Mouse (Mus musculus): ENCODE data around the gene Lrfn2.

The Lrfn2 gene

GRCm38 (mm10) chr17:48963740-48964139 lies 31.6 kb downstream of the Lrfn2 start:
- in situ Hi-C loops (cut with MboI; ENCODE audit: unreplicated experiment in 2 of 2) = no loop called here

DNA sequence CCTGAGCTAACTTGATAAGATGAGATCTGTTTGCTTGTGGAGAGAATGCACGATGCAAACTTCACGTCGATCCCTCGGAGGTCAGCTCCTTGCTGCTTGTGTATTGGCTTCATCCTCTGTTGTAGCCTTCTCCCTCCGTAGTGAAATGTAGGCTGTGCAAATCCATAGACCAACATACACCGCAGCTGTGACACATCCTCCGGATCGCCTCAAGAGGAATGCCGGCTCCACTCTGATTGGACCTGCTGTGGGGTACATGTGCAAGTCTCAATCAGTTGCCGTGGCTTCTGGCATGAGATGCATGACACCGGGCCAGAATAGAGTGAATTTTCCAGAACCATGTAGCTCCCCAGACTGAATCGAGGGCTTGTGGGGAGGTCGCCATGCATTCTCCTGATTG lies 36.1 kb downstream of the Lrfn2 start:
- in situ Hi-C loops (cut with MboI; ENCODE audit: unreplicated experiment in 2 of 2) = no loop called here

GRCm38 (mm10) chr17:48971296-48971695 lies 39.1 kb downstream of the Lrfn2 start:
- in situ Hi-C loops (cut with MboI; ENCODE audit: unreplicated experiment in 2 of 2) = no loop called here

DNA sequence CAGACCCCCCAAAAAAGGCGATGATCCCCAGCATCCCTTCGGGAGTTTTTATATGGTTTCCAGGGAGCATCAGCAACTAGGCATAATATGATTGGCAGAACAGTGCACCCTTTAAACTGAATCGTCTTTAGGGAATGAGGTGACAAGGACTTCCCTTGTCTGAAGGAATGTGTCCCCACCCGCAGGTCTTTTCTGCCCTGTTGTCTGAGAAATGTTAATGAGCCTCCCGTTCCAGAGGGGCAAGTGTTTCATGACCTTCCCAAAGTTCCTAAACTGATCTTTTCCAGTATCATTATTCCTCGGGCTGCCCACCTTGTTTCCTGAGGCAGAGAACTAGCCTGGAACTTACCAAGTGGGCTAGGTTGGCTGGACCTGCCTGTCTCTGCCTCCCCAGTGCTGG lies 40.7 kb downstream of the Lrfn2 start:
- in situ Hi-C loops (cut with MboI; ENCODE audit: unreplicated experiment in 2 of 2) = no loop called here

DNA sequence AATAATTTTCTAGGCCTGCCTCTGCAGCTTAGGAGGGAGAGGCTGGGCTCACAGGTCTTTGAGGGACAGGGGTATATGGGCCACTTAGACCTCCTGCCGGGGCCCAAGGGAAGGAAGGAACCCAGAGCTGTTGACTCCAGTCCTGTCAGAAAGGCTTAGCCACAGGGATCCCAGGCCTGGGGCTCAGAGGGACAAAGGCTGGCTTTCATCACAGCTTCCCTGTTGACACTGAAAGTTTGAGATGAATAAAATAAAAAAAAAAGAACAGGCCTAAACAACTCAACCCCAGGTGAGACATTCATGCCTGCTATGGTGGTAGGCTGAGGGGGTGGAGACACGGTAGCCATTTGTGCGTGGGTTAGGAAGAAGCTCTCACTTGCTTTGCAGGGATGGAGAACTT lies 41.2 kb downstream of the Lrfn2 start:
- in situ Hi-C loops (cut with MboI; ENCODE audit: unreplicated experiment in 2 of 2) = no loop called here

DNA sequence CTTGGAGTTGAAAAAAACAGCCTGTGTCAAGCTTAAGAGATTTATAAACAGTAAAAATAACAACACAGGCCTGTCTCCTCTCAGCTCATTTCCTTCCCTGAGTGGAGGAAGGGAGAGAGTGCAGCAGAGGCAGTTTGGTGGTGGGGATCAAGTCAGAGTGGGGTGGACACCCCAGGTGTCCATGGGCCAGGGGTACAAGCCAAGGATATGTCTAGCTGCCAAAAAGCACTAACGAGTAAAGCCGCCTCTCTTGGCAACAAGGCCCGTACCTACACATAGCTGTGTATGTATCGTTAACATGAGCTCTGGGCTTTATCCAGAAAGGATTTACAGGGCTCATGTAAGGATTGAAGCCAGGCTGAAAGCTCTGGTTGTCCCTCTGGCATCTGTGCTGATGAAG lies 42.9 kb downstream of the Lrfn2 start:
- in situ Hi-C loops (cut with MboI; ENCODE audit: unreplicated experiment in 2 of 2) = no loop called here

DNA sequence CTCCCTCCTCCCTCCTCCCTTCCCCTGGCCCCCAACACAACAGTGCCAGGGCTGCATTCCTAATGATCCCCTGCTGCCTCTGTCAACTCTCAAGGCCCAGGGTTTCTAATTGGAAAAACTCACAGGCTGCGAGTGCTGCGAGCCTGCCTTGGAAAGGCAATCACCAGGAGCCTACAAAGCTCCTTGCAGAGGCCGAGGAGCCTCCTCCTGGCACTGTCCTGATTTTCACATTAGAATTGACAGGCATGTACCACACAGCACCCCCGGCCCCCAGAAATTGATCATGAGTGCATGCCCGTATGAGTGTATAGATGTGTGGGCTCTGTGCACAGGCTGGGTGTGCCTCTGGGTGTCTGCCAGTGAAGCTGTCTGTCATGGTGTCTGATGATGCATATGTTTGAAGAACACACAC lies 44.4 kb downstream of the Lrfn2 start:
- in situ Hi-C loops (cut with MboI; ENCODE audit: unreplicated experiment in 2 of 2) = no loop called here

- in situ Hi-C loops (cut with MboI; ENCODE audit: unreplicated experiment in 2 of 2) = no loop called here
Observed at GRCm38 (mm10) chr17:48995256-48995993, 63.2 kb downstream of the Lrfn2 start.

DNA sequence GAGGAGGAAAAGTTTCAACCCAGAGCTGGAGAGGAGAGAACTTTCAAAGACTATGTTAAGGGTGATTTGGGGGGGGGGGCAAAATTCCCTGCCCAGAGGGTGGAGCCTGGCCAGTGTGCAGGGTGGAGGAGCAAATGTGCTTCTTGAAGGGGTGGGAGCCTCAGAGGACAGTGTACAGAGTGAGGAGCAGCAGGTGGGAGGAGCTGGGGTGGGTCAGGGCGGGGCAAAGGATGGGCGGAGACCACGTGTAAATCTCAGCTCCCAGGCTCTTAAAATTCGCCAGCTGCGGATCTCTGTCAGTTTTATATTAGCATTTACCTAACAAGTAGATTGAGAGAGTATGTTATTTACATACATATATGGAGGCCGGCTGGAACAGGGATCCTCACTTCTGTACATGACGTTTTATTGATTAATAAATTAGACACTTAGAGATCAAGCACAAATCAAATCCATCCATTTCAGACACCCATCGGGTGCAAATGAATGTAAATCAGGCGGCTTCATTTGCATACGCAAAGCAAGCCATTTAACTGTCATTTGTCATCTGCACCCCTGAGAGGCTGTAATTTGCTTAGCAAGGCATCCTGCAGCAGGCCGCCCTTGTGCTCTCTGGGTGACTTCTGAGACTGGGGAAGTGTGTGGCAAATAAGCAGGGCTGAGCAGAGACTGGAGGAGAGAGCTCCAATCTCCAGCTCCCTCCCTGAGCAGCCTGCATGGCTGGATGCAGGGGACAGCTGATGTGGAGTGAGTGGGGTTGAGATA lies 67.5 kb downstream of the Lrfn2 start:
- in situ Hi-C loops (cut with MboI; ENCODE audit: unreplicated experiment in 2 of 2) = no loop called here

DNA sequence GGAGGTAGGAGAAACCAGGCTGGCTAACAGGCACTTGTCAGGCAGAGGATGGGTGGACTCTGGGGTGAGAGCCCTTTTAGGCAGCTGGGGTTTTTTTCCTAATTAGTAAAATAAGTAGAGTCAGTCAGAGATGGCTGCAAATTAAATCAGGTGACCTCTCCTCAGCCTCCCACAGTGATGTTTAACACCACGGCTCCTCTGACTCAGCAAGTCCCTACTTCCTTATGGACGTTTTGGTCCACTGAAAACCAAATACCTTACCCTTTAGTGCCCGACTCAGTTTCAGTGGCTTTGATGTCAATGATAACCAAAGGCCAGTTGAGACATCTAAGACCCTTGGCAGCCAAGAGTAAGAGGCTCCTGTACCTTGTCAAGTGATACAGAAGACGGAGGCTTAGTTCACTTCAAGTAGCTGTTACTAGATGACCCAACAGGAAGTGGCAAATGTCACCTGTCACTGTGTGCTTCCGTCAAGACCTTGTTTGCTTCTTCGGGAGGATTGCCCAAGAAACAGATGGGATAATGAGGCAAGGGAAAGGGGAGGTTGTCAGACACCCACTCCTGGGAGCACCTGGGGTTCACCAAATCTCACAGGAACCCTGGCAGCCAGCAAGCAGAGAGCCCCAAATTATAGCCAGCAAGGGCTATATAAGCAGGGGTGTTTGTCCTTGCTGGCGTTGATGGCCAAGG lies 77.3 kb downstream of the Lrfn2 start:
- in situ Hi-C loops (cut with MboI; ENCODE audit: unreplicated experiment in 2 of 2) = no loop called here

- in situ Hi-C loops (cut with MboI; ENCODE audit: unreplicated experiment in 2 of 2) = no loop called here
Observed at GRCm38 (mm10) chr17:49013876-49014600, 81.9 kb downstream of the Lrfn2 start.

GRCm38 (mm10) chr17:49015368-49015767 lies 83.2 kb downstream of the Lrfn2 start:
- in situ Hi-C loops (cut with MboI; ENCODE audit: unreplicated experiment in 2 of 2) = no loop called here

- in situ Hi-C loops (cut with MboI; ENCODE audit: unreplicated experiment in 2 of 2) = no loop called here
Observed at GRCm38 (mm10) chr17:49016229-49016628, 84.0 kb downstream of the Lrfn2 start.

- in situ Hi-C loops (cut with MboI; ENCODE audit: unreplicated experiment in 2 of 2) = no loop called here
Observed at GRCm38 (mm10) chr17:49017438-49018415, 85.5 kb downstream of the Lrfn2 start.

DNA sequence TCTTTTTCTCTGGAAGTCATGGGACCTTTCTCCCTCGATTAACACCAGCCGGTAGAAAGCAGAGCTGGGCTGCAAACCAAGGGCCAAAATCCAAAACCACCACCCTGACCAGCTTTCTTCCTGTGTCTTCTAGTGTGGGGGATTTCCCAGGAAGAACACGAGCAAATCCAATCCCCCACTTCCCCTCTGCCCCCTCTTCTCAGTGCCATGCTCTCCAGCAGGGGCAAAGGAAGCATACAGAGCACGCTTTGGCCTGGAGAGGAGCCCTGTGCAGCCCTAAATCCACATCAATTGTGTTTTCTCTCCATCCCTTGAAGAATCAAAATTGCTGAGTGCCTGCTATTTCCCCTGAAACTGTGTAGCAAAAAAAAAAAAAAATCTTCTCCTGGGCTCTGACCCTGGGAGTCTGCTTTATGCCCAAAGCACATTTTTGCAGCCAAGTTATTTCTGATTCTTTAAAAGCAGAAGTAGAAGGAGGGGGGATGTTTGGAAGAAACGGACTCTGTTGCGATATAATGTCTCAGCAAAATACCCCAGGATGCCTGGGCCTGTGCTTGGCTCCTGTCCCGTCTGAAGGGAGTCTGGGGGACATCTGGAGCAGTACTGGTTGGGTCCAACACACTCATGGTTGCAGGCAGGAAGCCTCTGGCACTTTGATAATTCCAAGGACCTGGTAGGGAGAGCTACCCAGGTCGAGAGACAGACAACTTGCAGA lies 86.8 kb downstream of the Lrfn2 start:
- in situ Hi-C loops (cut with MboI; ENCODE audit: unreplicated experiment in 2 of 2) = no loop called here

DNA sequence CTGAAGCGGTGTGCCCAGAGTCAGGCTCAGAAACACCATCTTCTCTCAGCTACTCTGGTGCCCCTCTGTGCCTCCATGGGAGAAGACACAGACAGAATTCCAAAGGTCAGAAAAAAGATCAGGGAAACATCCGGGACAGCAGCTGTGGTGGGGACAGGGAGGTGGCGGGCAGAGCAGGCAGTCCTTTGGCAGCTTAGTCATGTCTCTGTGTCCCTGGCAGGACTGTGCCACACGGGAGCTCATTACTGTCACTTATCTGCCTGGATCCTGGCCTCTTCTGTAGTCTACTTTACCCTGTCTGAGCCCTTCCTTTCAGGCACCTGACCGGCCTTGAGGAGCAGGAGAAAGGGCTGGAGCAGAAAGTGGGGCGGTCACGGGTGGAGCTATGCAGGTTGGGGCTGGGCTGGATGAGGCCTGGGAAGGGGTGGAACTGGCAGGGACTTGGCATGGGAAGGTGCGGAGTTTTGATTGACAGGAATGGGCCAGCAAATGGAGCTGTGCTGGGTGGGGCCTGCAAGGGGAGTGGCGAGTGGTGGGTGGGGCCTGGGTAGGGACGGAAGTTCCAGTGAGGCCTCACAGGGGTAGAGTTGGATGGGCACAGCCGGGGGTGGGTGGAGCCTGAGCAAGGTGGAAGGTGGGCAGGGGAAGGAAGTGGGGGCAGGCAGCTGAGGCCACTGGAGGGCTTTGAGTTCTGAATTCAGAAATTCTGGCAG lies 97.5 kb downstream of the Lrfn2 start:
- in situ Hi-C loops (cut with MboI; ENCODE audit: unreplicated experiment in 2 of 2) = no loop called here

GRCm38 (mm10) chr17:49030269-49030615 lies 98.1 kb downstream of the Lrfn2 start:
- in situ Hi-C loops (cut with MboI; ENCODE audit: unreplicated experiment in 2 of 2) = no loop called here

GRCm38 (mm10) chr17:49030841-49031240 lies 98.7 kb downstream of the Lrfn2 start:
- in situ Hi-C loops (cut with MboI; ENCODE audit: unreplicated experiment in 2 of 2) = no loop called here

DNA sequence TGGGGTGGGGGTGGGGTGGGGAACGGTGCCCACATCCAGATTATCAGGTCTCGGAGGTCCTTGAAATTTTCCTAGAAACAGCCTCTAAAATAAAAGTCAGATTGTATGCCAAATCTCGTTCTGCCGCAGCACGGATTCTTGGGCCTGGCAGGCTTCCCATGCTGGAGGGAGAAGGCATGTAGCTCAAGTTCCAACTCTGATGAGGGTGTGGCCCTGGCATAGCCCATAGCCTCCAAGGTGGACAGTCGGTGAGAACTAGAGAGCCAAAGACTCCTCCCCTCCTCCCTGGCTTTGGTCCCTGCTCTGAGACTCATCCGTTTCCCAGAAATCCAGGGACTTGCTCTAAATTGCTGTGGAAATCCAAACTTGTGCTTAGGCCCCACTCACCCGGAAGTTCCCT lies 99.6 kb downstream of the Lrfn2 start:
- in situ Hi-C loops (cut with MboI; ENCODE audit: unreplicated experiment in 2 of 2) = no loop called here
